Mouse (Mus musculus): ENCODE data around the gene Rasgef1b.
A peak's percentile ranks its signal among the peaks of the same experiment; 100 is the strongest.

Gene Rasgef1b

GRCm38 (mm10) chr5:99434226-99434625 lies 294.6 kb downstream of the Rasgef1b start:
- no peak for DNase-seq

GRCm38 (mm10) chr5:99432471-99432870 lies 296.4 kb downstream of the Rasgef1b start:
- no peak for DNase-seq

GRCm38 (mm10) chr5:99429273-99429672 lies 299.6 kb downstream of the Rasgef1b start:
- DNase-seq = no peak

- DNase-seq = no peak
Measured at GRCm38 (mm10) chr5:99428648-99429047, 300.2 kb downstream of the Rasgef1b start.

GRCm38 (mm10) chr5:99423271-99423670 lies 305.6 kb downstream of the Rasgef1b start:
- DNase-seq = peak in 1 of 2 experiments; percentile 25

- DNase-seq = no peak
Measured at GRCm38 (mm10) chr5:99422856-99423255, 306.0 kb downstream of the Rasgef1b start.

GRCm38 (mm10) chr5:99422092-99422491 lies 306.8 kb downstream of the Rasgef1b start:
- no peak for DNase-seq

GRCm38 (mm10) chr5:99419872-99420271 lies 309.0 kb downstream of the Rasgef1b start:
- no peak for DNase-seq

- no peak for DNase-seq
Measured at GRCm38 (mm10) chr5:99416902-99417301, 312.0 kb downstream of the Rasgef1b start.

GRCm38 (mm10) chr5:99415676-99416075 lies 313.2 kb downstream of the Rasgef1b start:
- DNase-seq = no peak

GRCm38 (mm10) chr5:99415049-99415448 lies 313.8 kb downstream of the Rasgef1b start:
- no peak for DNase-seq

GRCm38 (mm10) chr5:99414293-99414692 lies 314.6 kb downstream of the Rasgef1b start:
- no peak for DNase-seq

- DNase-seq = no peak
Measured at GRCm38 (mm10) chr5:99413851-99414250, 315.0 kb downstream of the Rasgef1b start.

GRCm38 (mm10) chr5:99413391-99413790 lies 315.5 kb downstream of the Rasgef1b start:
- no peak for DNase-seq

GRCm38 (mm10) chr5:99404403-99405170 lies 324.3 kb downstream of the Rasgef1b start:
- no peak for DNase-seq

GRCm38 (mm10) chr5:99403325-99403724 lies 325.5 kb downstream of the Rasgef1b start:
- no peak for DNase-seq

GRCm38 (mm10) chr5:99402784-99403183 lies 326.1 kb downstream of the Rasgef1b start:
- DNase-seq = no peak

- DNase-seq = no peak
Measured at GRCm38 (mm10) chr5:99402297-99402696, 326.6 kb downstream of the Rasgef1b start.

GRCm38 (mm10) chr5:99399855-99400626 lies 328.8 kb downstream of the Rasgef1b start:
- no peak for DNase-seq

GRCm38 (mm10) chr5:99398472-99399070 lies 330.3 kb downstream of the Rasgef1b start:
- DNase-seq = no peak

GRCm38 (mm10) chr5:99394578-99394977 lies 334.3 kb downstream of the Rasgef1b start:
- DNase-seq = no peak

GRCm38 (mm10) chr5:99391525-99391924 lies 337.3 kb downstream of the Rasgef1b start:
- no peak for DNase-seq

- DNase-seq = no peak
Measured at GRCm38 (mm10) chr5:99390776-99391175, 338.1 kb downstream of the Rasgef1b start.

GRCm38 (mm10) chr5:99390314-99390713 lies 338.6 kb downstream of the Rasgef1b start:
- no peak for DNase-seq
